Mouse (Mus musculus) megakaryocyte, embryonic 14.5 days (primary cell): ENCODE results near the gene Itgae. TPM values are rescaled to one million over a fixed set of nuclear protein-coding genes. Genes with fewer than 3 reads are reported as not detected.
A peak's percentile ranks its signal among the peaks of the same experiment; 100 is the strongest.

Source experiments
- H3K27me3 ChIP-seq: replicated peaks from 2 replicates; pipeline ENCODE3; 2012; ENCODE audit warnings: inconsistent platforms
- H3K36me3 ChIP-seq: replicated peaks from 2 replicates; pipeline ENCODE3; 2012; ENCODE audit warnings: low read length, inconsistent platforms, mixed read lengths
- H3K4me1 ChIP-seq: 2 replicates; pipeline ENCODE4 v1.6.1; 2012; ENCODE audit warnings: inconsistent platforms
- H3K4me3 ChIP-seq: replicated peaks from 2 replicates; pipeline ENCODE3; 2012; ENCODE audit warnings: moderate library complexity, mild to moderate bottlenecking, inconsistent platforms
- H3K9me3 ChIP-seq: 2 replicates; pipeline ENCODE4 v1.6.1; 2012; ENCODE audit warnings: inconsistent platforms
- FLI1 ChIP-seq: IDR thresholded peaks from 2 replicates; pipeline ENCODE4 v1.6.1; 2012; ENCODE audit warnings: low read length, inconsistent platforms, mixed read lengths
- GATA1 ChIP-seq: IDR thresholded peaks from 3 replicates; pipeline ENCODE4 v1.6.1; 2012; ENCODE audit warnings: mixed read lengths, low read length, inconsistent platforms, borderline replicate concordance
- polyA plus RNA-seq: library from polyadenylated mRNA; stranded (reverse); fragments of >175 nt; gene quantifications from 2 replicates; pipeline ENCODE4 v1.2.3, GENCODE M21; 2012; ENCODE audit warnings: low replicate concordance; ENCODE audit not compliant: insufficient read depth

The Itgae gene
- polyA plus RNA-seq: 0.31 TPM in 1 of 2 replicates, not detected in the other

GRCm38 (mm10) chr11:73090283-73090682 lies at the start of gene Itgae:
TSS of gene Itgae (plus strand) at chr11:73090583.
- no peaks in the 10 kb centered on the region for H3K9me3 ChIP-seq
- no peak within 1 kb of the TSS for H3K4me3 ChIP-seq
- TF ChIP-seq FLI1: no peak
- no peak for TF ChIP-seq GATA1
- H3K36me3 ChIP-seq: peaks cover 17% of the 10 kb centered on the region
- H3K27me3 ChIP-seq: peaks cover 17% of the 10 kb centered on the region
- H3K4me1 ChIP-seq: peaks cover 73% of the 10 kb centered on the region

GRCm38 (mm10) chr11:73044229-73044755 lies 46.1 kb upstream of the Itgae start:
- peaks cover 24% of the 10 kb centered on the region for H3K4me1 ChIP-seq
- no peaks in the 10 kb centered on the region for H3K27me3 ChIP-seq
- H3K36me3 ChIP-seq: peaks cover 31% of the 10 kb centered on the region
- H3K9me3 ChIP-seq: no peaks in the 10 kb centered on the region
- H3K4me3 ChIP-seq: no peak overlapping the region
- TF ChIP-seq FLI1 (no peak), GATA1 (no peak)

- H3K9me3 ChIP-seq: no peaks in the 10 kb centered on the region
- peaks cover 29% of the 10 kb centered on the region for H3K36me3 ChIP-seq
- peaks cover 28% of the 10 kb centered on the region for H3K4me1 ChIP-seq
- H3K27me3 ChIP-seq: no peaks in the 10 kb centered on the region
- TF ChIP-seq GATA1 (no peak), FLI1 (no peak)
- H3K4me3 ChIP-seq: no peak overlapping the region
Observed at GRCm38 (mm10) chr11:73044789-73045188, 45.6 kb upstream of the Itgae start.

GRCm38 (mm10) chr11:73047542-73047996 lies 42.8 kb upstream of the Itgae start, which contains the start of gene Ncbp3:
TSS of gene Ncbp3 (plus strand) at chr11:73047783.
- Histone ChIP-seq H3K9me3 (no peaks in the 10 kb centered on the region), H3K36me3 (peaks cover 31% of the 10 kb centered on the region), H3K4me1 (peaks cover 38% of the 10 kb centered on the region), H3K27me3 (no peaks in the 10 kb centered on the region), H3K4me3 (peak within 1 kb of the TSS; percentile 94)
- TF ChIP-seq GATA1 (no peak), FLI1 (no peak)

- TF ChIP-seq FLI1 (no peak), GATA1 (no peak)
- Histone ChIP-seq H3K4me1 (peaks cover 41% of the 10 kb centered on the region), H3K36me3 (peaks cover 38% of the 10 kb centered on the region), H3K9me3 (no peaks in the 10 kb centered on the region), H3K27me3 (no peaks in the 10 kb centered on the region), H3K4me3 (peak overlapping the region; percentile 94)
Observed at GRCm38 (mm10) chr11:73048030-73048876, 42.1 kb upstream of the Itgae start.

GRCm38 (mm10) chr11:73049335-73049734 lies 41.0 kb upstream of the Itgae start:
- Histone ChIP-seq H3K9me3 (no peaks in the 10 kb centered on the region), H3K36me3 (peaks cover 49% of the 10 kb centered on the region), H3K4me1 (peaks cover 36% of the 10 kb centered on the region), H3K4me3 (peak overlapping the region; percentile 94), H3K27me3 (no peaks in the 10 kb centered on the region)
- TF ChIP-seq FLI1 (no peak), GATA1 (no peak)

- H3K27me3 ChIP-seq: no peaks in the 10 kb centered on the region
- H3K4me3 ChIP-seq: no peak overlapping the region
- H3K4me1 ChIP-seq: peaks cover 44% of the 10 kb centered on the region
- TF ChIP-seq FLI1: no peak
- TF ChIP-seq GATA1: no peak
- H3K9me3 ChIP-seq: no peaks in the 10 kb centered on the region
- H3K36me3 ChIP-seq: peaks cover 79% of the 10 kb centered on the region
Observed at GRCm38 (mm10) chr11:73052795-73053194, 37.6 kb upstream of the Itgae start.

GRCm38 (mm10) chr11:73057701-73058100 lies 32.7 kb upstream of the Itgae start:
- Histone ChIP-seq H3K27me3 (no peaks in the 10 kb centered on the region), H3K4me3 (no peak overlapping the region), H3K9me3 (no peaks in the 10 kb centered on the region), H3K36me3 (peaks cover 85% of the 10 kb centered on the region), H3K4me1 (peaks cover 18% of the 10 kb centered on the region)
- no peak for TF ChIP-seq FLI1
- TF ChIP-seq GATA1: no peak

- H3K27me3 ChIP-seq: no peaks in the 10 kb centered on the region
- TF ChIP-seq FLI1: no peak
- TF ChIP-seq GATA1: no peak
- H3K4me3 ChIP-seq: no peak overlapping the region
- H3K4me1 ChIP-seq: peaks cover 16% of the 10 kb centered on the region
- H3K36me3 ChIP-seq: peaks cover 78% of the 10 kb centered on the region
- H3K9me3 ChIP-seq: no peaks in the 10 kb centered on the region
Observed at GRCm38 (mm10) chr11:73059630-73060029, 30.8 kb upstream of the Itgae start.

- Histone ChIP-seq H3K4me1 (peaks cover 12% of the 10 kb centered on the region), H3K4me3 (no peak overlapping the region), H3K36me3 (peaks cover 72% of the 10 kb centered on the region), H3K27me3 (no peaks in the 10 kb centered on the region), H3K9me3 (no peaks in the 10 kb centered on the region)
- TF ChIP-seq FLI1 (no peak), GATA1 (no peak)
Observed at GRCm38 (mm10) chr11:73061413-73061812, 29.0 kb upstream of the Itgae start.
